Mouse (Mus musculus) adrenal gland, postnatal 25 days (tissue): ENCODE results near the gene Zswim3. TPM values are rescaled to one million over a fixed set of nuclear protein-coding genes. Genes with fewer than 3 reads are reported as not detected.
"Not testable (repeated sequence)": the region's sequence is repeated elsewhere in the genome, so short reads cannot be mapped to it uniquely, and the experiment has no call there.

Experiments used
- DNase-seq: peaks from one replicate; pipeline ENCODE4 v3.0.0; 2021; ENCODE audit warnings: mixed read lengths
- total RNA-seq: library from RNA; stranded (reverse); gene quantifications from 2 replicates; pipeline ENCODE4 v1.2.3, GENCODE M21; 2021

The Zswim3 gene
- total RNA-seq, 1 experiment from 2014 or later, result 4.3 TPM

- DNase-seq, result no peak
These were observed 23.0 kb upstream of the Zswim3 start for GRCm38 (mm10) chr2:164781876-164782275.

DNA sequence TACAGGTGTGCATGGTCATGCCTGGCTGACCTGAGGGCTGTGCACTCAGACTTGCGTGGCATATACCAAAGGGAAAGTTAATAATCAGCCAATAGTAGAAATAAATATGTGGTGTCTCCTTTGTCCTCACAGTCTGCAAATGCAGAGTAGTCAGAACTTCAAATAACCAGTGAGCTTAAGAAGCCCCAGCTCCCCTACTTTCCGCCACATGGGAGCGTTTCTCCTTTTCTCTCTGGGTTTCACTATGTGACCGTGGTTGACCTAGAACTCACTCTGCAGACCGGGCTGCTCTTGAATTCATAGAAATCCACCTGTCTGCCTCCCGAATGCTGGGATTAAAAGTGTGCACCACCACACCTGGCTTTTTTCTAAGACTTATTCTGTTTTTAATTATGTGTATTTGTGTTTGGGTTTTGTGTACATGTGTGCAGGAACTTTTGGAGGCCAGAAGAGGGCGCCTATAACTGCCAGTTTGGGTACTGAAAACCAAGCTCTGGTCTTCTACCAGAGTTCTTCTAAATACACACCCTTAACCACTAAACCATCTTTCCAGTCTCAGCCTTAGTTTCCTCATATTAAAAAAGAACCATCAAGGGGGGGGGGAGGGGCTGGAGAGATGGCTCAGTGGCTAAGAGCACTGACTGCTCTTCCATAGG, 20.8 kb upstream of the Zswim3 start:
- DNase-seq, result no peak

DNA sequence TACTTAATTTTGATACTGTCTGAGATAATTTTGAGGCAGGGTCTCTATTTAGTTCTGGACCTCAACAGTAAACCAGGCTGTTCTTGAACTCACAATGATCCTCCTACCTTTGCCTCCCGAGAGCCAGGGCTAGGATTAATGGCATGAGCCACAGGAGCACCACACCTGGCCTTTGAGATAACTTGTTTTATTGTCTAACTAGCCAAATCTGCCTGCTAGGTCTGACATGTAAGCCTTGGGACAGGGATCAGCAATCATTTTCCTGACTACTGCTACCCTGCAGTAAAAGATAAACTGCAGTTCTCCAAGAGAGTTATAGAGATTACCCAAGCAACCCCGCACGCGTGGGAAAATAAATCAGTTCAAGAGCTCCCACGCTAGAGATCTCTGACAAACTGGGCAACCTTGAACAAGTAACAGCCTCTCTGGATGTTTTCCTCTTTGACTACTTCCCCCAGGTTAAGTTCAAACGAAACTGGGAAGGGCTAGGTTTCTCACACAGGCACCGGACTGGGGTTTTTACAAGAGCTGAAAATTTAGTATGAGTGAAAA, 20.0 kb upstream of the Zswim3 start:
- no peak for DNase-seq

DNA sequence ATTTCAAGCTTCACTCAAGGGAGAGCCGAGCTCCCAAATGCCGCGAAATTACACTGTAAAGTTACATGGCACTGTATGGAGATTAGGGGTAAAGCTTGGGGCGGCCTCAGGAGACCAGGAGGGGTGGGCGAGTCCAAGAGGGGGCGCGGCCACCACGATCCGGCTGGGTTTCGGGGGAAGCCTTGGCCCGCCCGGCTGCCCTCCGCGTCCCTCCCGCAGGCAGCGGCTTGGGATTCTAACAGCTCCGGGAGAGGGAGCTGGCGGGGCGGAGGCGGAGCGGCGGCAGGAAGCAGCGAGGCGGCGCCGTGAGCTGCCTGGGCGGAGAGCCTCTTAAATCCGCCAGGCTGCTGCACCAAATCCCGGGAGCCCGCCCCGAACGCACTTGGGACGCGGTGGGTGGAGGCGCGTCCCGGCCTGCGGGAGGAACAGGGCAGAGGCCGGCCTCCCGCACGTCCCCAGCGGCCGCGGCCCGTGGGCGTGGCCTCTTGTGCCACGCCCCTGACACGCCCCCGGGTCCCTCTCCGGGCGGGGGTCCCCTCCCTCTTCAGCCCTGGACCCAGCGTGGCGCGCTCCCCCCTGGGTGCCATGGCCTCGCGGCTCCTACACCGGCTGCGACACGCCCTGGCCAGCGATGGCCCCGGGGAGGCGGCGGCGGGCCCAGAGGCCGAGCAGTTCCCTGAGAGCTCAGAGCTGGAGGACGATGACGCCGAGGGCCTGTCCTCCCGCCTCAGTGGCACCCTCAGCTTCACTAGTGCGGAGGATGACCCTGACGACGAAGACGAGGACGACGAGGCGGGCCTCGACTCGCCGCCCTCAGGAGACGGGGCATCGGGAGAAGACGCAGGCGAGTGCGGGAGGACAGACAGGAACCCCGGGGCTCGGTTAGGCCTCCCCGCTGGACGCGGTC, 19.2 kb upstream of the Zswim3 start, which contains the start of gene Snx21:
TSS of gene Snx21 (plus strand) at position 343 of the 907 bp plus-strand sequence.
- peak; percentile 95 for DNase-seq

DNA sequence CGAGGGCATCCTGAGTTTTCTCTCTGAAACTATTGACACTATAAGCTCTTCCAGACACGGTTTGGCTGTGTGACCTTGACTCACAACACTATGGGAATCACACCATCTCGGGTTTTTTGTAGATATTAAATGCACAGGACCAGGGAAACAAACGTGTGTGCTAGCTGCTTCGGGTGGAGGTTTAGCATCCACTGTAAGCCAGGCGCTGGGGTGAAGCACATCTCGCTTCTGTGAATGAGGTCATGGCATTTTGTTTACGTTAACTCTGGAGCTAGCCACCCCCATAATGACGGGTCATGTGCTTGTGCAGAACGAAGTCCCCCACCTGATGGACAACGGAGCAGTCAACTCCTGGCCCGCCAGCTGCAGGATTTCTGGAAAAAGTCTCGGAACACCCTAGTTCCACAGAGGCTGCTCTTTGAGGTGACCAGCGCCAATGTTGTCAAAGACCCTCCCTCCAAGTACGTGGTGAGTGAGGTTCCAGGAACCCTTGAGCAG, 18.5 kb upstream of the Zswim3 start:
- no peak for DNase-seq

- no peak for DNase-seq
These were observed 17.9 kb upstream of the Zswim3 start for GRCm38 (mm10) chr2:164787032-164787431.

DNA sequence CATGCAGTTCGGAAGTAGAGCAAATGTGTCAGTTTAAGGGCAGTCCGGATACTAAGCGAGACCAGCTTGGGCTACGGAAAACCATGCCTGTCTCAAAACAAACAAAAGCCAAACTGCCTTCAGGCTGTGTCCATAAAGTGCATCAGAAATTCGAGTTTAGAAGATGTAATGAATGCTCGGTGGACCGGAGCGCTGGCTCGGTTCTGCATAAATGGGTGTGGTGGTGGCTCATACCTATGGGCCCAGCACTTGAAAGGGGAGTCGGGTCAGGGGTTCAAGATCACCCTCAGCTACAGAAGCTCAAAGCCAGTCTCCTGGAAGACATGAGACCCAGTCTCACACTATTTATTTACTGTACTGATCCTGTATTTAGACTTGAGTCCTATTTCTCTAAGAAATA, 17.1 kb upstream of the Zswim3 start:
- no peak for DNase-seq

DNA sequence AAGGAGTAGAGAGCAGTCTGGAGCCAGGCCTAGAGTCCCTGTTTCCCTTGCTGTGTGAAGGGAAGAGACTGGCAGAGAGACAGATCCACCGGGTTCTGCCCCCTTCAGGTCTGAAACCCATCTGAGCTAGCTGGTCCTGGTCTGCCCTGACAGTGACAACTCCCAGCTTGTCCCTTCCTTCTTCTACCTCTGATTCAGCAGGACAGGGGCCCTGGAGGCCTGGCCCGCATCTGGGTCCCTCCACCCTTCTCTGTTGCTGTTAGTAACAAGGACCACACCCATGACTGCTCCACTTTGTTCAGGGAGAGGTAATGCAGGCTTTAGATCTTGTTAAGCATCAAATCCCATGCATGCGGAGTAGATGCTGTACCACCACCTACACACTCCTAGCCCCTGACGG, 16.5 kb upstream of the Zswim3 start:
- no peak for DNase-seq

- no peak for DNase-seq
These were observed 14.4 kb upstream of the Zswim3 start for GRCm38 (mm10) chr2:164790451-164790850.

DNA sequence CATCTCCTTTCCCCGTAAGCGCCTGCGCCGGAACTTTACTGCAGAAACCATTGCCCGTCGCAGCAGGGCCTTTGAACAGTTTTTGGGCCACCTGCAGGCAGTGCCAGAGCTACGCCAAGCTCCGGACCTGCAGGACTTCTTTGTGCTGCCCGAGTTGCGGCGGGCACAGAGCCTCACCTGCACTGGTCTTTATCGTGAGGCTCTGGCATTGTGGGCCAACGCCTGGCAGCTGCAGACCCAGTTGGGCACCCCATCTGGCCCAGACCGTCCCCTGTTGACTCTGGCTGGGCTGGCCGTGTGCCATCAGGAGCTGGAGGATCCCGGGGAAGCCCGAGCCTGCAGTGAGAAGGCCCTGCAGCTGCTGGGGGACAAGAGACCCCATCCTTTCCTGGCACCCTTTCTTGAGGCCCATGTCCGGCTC, 13.0 kb upstream of the Zswim3 start:
- no peak for DNase-seq

- DNase-seq, result no peak
These were observed 12.3 kb upstream of the Zswim3 start for GRCm38 (mm10) chr2:164792400-164793190.

DNA sequence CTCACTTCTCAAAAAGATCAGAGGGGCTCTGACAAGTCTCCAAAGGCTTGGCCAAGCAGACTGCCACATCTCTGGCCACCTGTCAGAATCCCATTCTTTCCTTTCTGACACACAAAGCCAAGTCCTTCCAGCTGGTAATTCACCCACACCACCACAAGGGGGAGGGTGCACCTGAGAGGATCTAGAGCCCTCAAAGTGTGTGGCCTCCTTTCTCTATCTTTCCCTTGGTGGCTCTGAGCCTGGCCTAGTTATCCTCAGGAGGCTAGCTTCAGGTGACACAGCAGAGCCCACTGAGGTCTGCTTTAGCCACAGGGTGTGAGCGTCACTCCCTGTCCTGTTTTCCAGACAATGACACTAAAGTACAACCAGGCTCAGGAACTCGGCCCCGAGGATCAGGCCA, 11.7 kb upstream of the Zswim3 start:
- peak; percentile 54 for DNase-seq

DNA sequence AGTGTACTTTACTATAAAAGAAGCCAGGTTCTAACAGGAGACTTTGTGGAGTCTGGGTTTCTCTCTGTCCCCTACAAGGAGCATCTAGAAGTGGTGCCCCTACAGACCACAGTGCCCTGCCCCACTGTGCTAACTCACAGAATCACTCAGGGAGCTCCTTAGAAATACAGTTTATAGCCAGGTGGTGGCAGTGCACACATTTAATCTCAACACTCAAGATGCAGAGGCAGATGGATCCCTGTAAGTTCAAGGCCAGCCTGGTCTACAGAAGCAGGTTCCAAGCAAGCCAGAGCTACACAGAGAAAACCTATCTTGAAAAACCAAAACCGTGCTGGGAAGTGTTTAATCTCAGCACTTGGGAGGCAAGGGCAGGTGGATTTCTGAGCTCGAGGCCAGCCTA, 11.1 kb upstream of the Zswim3 start:
- no peak for DNase-seq

GRCm38 (mm10) chr2:164794293-164794692, 10.6 kb upstream of the Zswim3 start:
- DNase-seq, result peak; percentile 89

DNA sequence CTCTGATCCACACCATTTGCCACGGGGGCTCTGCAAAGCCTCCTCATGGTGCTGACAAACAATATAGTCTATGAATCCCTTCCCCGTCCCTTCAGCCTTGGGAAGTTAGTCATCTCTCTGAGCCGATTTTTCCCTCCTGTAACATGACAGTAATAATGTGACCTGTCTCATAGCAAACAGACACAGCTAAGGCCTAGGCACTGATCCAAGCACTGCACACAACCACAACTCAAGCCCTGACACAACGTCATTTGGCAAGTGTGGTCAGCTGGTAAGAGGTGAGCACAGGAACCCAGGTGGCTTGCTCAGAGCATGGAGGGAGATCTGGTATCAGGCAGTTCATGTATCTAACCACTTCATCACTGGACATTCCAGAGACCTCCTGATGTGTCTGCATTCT, 9.0 kb upstream of the Zswim3 start:
- no peak for DNase-seq

- DNase-seq, result not testable (repeated sequence)
These were observed 6.3 kb upstream of the Zswim3 start for GRCm38 (mm10) chr2:164798554-164798953.

GRCm38 (mm10) chr2:164800252-164801004, 4.5 kb upstream of the Zswim3 start:
- no peak for DNase-seq

- no peak for DNase-seq
These were observed 1.5 kb upstream of the Zswim3 start for GRCm38 (mm10) chr2:164803201-164803920.

DNA sequence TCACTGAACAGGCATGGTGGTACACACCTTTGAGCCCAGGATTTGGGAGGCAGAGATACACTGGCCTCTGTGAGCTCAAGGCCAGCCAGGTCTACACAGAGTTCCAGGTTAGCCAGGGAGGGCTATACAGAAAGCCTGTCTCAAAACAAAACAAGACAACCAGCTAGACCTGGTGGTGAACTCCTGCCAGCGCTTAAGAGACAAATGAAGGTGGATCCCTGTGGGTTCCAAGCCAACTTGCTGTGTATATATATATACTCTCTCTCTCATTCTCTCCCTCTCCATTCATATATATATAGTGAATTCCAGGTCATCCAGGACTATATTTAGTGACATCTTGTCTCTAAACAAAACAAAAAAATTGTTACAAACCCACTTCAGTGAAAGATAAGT, 981 bp upstream of the Zswim3 start:
- no peak for DNase-seq

GRCm38 (mm10) chr2:164805332-164805718, 427 bp downstream of the Zswim3 start:
- DNase-seq, result no peak

DNA sequence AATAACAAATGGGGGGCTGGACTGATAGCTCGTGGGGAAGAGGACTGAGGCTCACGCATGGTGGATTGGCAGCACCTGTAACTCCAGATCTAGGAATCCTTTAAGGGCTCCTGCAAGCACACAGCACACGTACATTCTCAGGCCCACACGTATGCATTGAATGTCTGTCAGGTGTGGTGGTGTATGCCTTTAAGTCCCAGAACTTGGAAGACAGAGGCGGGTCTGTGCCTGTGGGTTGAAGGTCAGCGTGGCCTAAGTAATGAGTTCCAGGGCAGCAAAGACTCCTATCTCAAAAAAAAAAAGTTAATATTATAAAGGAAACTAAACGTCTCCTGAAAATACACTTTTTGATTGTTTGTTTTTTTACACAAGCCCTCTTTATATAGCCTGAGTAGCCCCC, 1.7 kb downstream of the Zswim3 start:
- DNase-seq, result no peak
